Mouse (Mus musculus) stomach, embryonic 16.5 days (tissue): ENCODE measurements around the gene H2-M10.1. TPM values are rescaled to one million over a fixed set of nuclear protein-coding genes. Genes with fewer than 3 reads are reported as not detected.
"Not testable (repeated sequence)": the region's sequence is repeated elsewhere in the genome, so short reads cannot be mapped to it uniquely, and the experiment has no call there.

Experiments used
- ATAC-seq: fragments of 200-750 bp; cut with Nextera tagmentation; 2 replicates; pipeline ENCODE4 v1.8.0; 2017; ENCODE audit warnings: moderate number of reproducible peaks, moderate TSS enrichment; ENCODE audit not compliant: insufficient read depth, low FRiP score
- H3K27ac ChIP-seq: fragments of 300-500 bp; sonication (generic); 2 replicates; pipeline ENCODE4 v1.5.1; 2014; ENCODE audit warnings: low read length
- H3K27me3 ChIP-seq: fragments of 300-500 bp; sonication (generic); 2 replicates; pipeline ENCODE4 v1.6.1; 2014; ENCODE audit warnings: low read length, control low read depth, mixed read lengths; ENCODE audit not compliant: control insufficient read depth, insufficient read depth
- H3K36me3 ChIP-seq: fragments of 300-500 bp; sonication (generic); 2 replicates; pipeline ENCODE4 v1.6.1; 2014; ENCODE audit warnings: low read length; ENCODE audit not compliant: control insufficient read depth, insufficient read depth
- H3K4me1 ChIP-seq: fragments of 300-500 bp; sonication (generic); 2 replicates; pipeline ENCODE4 v1.6.1; 2014; ENCODE audit warnings: low read length, control low read depth, mixed read lengths; ENCODE audit not compliant: control insufficient read depth, insufficient read depth
- H3K4me2 ChIP-seq: fragments of 300-500 bp; sonication (generic); 2 replicates; pipeline ENCODE4 v1.6.1; 2014; ENCODE audit warnings: low read depth, low read length, mixed read lengths
- H3K4me3 ChIP-seq: fragments of 300-500 bp; sonication (generic); replicated peaks from 2 replicates; pipeline ENCODE4 v1.5.1; 2014; ENCODE audit warnings: mild to moderate bottlenecking, low read length
- H3K9ac ChIP-seq: fragments of 300-500 bp; sonication (generic); 2 replicates; pipeline ENCODE4 v1.6.1; 2014; ENCODE audit warnings: low read length
- H3K9me3 ChIP-seq: fragments of 300-500 bp; sonication (generic); replicated peaks from 2 replicates; pipeline ENCODE4 v1.6.1; 2016; ENCODE audit warnings: low read length, control low read depth; ENCODE audit not compliant: control insufficient read depth
- WGBS: fragments of 180-500 bp; shearing (Covaris S2); extraction: QIAGEN DNeasy Blood & Tissue Kit; methylation state at CpG from one replicate; pipeline ENCODE4 v1.1.7; 2014; 5-methylcytosine and 5-hydroxymethylcytosine counted together
- polyA plus RNA-seq: library from polyadenylated mRNA; unstranded; fragments of >200 nt; fragmentation: Nextera tagmentation; extraction: Ambion mirVana; gene quantifications from 2 replicates; pipeline ENCODE4 v1.2.1, GENCODE M21; 2015

H2-M10.1 gene
- polyA plus RNA-seq, 1 experiment from 2014 or later: not detected

DNA sequence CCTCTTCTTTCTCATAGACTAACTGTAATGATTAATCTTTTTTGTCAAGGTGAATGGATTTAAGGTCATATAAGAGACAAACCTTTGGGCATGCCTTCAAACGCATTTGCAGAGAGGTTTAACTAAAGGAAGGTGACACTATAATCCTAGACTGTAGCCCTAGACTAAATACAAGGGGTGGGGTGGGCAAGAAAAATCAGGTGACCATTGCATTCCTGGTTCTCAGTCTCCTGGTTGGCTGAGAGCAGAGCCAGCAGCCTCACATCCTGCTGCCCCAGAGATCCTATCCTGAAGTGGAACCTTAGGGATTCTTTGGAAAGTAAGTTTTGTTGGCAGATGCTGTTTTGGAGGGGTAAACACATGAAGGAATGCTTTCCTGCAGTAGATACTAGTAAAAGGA, 16.7 kb downstream of the H2-M10.1 start:
- Histone ChIP-seq H3K4me1 (no peaks in the 10 kb centered on the region; the same call in 1 of the 2 replicates), H3K27ac (no peak overlapping the region), H3K9ac (no peak overlapping the region), H3K4me2 (no peak overlapping the region), H3K36me3 (no peaks in the 10 kb centered on the region), H3K27me3 (no peaks in the 10 kb centered on the region), H3K4me3 (no peak overlapping the region), H3K9me3 (no peaks in the 10 kb centered on the region)
- 11% methylated on average over 1 of the region's 1 CpGs for WGBS
- no peak for ATAC-seq

DNA sequence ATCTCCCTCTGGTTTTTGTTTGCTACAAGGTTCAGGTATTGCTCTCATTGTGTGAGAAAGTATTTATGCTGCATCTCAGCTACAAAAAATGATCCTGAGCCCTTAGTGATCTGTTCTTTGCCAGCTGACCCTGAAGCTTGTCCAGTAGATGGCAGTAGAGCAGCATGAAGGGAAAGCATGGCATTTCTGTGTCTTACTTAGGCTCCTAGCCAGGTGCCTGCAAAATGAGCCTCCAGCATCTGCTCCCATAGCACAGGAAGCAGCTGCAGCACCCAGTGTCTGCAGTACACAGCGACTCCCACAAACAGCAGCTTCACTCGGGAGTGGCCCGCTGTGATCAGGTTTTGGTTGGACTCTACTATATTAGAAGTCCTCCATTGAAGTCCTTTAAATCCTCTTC, 17.1 kb downstream of the H2-M10.1 start:
- ATAC-seq: not testable (repeated sequence)

GRCm38 (mm10) chr17:36286390-36286789, 39.6 kb downstream of the H2-M10.1 start, which contains the start of gene H2-M10.2:
Gene H2-M10.2 (minus strand): TSS chr17:36286490.
- Histone ChIP-seq H3K36me3 (no peaks in the 10 kb centered on the region), H3K27ac (no peak within 1 kb of the TSS), H3K4me2 (no peak within 1 kb of the TSS), H3K4me3 (no peak within 1 kb of the TSS), H3K27me3 (no peaks in the 10 kb centered on the region), H3K4me1 (no peaks in the 10 kb centered on the region), H3K9me3 (no peaks in the 10 kb centered on the region), H3K9ac (no peak within 1 kb of the TSS)
- no peak for ATAC-seq
- WGBS: 89% methylated on average over 2 of the region's 2 CpGs

More for the DNA sequence above, 17.1 kb downstream of the H2-M10.1 start:
- 0% methylated on average over 3 of the region's 3 CpGs for WGBS
- H3K4me2 ChIP-seq, H3K36me3 ChIP-seq, H3K27me3 ChIP-seq, H3K4me3 ChIP-seq, H3K9ac ChIP-seq, H3K27ac ChIP-seq, H3K4me1 ChIP-seq, H3K9me3 ChIP-seq: not testable (repeated sequence)

DNA sequence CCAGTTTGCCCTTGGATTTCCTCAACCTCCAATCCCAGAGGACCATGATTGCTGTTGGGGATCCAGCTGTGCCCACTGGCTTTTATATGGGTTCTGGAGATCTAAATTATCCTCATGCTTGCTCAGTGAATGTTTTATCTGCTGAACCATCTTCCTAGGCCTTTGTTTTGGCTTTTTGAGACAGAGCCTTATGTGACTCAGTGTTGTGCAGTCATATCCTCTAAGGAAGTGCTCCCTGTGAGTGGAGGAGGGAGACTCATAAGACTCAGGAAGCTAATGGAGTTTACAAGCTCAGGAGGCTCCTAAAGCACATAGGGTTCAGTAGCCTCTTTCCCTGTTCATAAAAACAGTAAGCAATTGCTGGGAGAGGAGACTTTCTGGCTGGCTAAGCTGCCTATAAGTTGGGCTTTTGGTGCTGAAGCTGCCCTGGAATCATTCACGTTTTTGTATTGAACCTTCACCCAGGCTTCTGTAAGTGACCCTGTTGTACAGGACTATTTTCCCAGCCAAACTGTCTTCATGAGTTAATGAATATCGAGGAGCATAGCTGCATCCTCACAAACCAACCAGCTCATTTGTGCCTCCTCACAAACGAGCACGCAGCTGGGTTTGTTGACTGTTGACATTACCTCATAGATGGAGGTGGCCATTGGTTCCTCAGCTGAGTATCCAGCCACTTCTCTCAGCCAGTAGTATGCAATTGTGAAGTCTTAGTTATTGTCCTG, 44.3 kb downstream of the H2-M10.1 start:
- H3K9me3 ChIP-seq: no peaks in the 10 kb centered on the region
- H3K36me3 ChIP-seq: 0 out of 2 replicates have a peak, but pooled peaks cover 6% of the 10 kb centered on the region
- no peak overlapping the region for H3K27ac ChIP-seq
- H3K27me3 ChIP-seq: no peaks in the 10 kb centered on the region
- no peak overlapping the region for H3K4me3 ChIP-seq
- H3K4me2 ChIP-seq: no peak overlapping the region
- WGBS: 88% methylated on average over 4 of the region's 4 CpGs
- no peaks in the 10 kb centered on the region for H3K4me1 ChIP-seq
- no peak overlapping the region for H3K9ac ChIP-seq
- no peak for ATAC-seq

GRCm38 (mm10) chr17:36274776-36275175, 51.2 kb downstream of the H2-M10.1 start:
- H3K9ac ChIP-seq: no peak overlapping the region
- H3K27ac ChIP-seq: no peak overlapping the region
- no peaks in the 10 kb centered on the region for H3K27me3 ChIP-seq
- H3K9me3 ChIP-seq: no peaks in the 10 kb centered on the region
- ATAC-seq: no peak
- peaks cover 22% of the 10 kb centered on the region for H3K4me1 ChIP-seq
- H3K36me3 ChIP-seq: peaks cover 4% of the 10 kb centered on the region; the same call in 1 of the 2 replicates
- no peak overlapping the region for H3K4me3 ChIP-seq
- WGBS: 86% methylated on average over 4 of the region's 4 CpGs
- H3K4me2 ChIP-seq: no peak overlapping the region

DNA sequence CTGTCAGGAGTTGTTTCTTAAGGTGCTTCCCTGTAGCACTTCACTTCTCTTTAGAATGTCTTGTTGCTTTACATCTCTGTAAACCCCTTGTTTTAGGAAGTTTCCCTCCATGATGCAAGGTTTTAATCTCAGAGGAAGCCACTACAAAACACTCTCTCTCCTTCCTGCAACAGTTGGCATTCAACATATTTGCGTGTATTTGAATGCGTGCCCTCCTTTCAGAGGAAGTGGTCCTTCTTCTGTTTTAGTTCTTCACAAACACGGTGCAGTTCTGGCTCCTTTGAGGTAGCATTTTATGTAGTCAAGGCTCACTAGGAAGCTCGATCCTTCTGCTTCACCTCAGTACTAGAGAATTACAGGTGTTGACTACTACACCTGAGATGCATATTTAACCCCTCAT, 52.2 kb downstream of the H2-M10.1 start:
- no peak overlapping the region for H3K4me3 ChIP-seq
- peaks cover 22% of the 10 kb centered on the region for H3K4me1 ChIP-seq
- H3K9me3 ChIP-seq: no peaks in the 10 kb centered on the region
- WGBS: 86% methylated on average over 4 of the region's 4 CpGs
- peaks cover 4% of the 10 kb centered on the region; the same call in 1 of the 2 replicates for H3K36me3 ChIP-seq
- H3K27ac ChIP-seq: no peak overlapping the region
- no peaks in the 10 kb centered on the region for H3K27me3 ChIP-seq
- H3K4me2 ChIP-seq: no peak overlapping the region
- no peak for ATAC-seq
- H3K9ac ChIP-seq: no peak overlapping the region

Other genes with a start within 250 kb of the H2-M10.1 start
- not detected in 2 replicates for gene Gm19684, start 204.5 kb downstream of the H2-M10.1 start, polyA plus RNA-seq
- 0.34 TPM in 1 of 2 replicates, not detected in the other for gene Gm7030, start 196.7 kb downstream of the H2-M10.1 start, polyA plus RNA-seq
- gene Gm8909, start 157.6 kb downstream of the H2-M10.1 start, polyA plus RNA-seq: 0.42 and 0.45 TPM in 2 replicates
- gene H2-T3, start 135.9 kb downstream of the H2-M10.1 start, polyA plus RNA-seq: 3.4 and 4.0 TPM in 2 replicates
- 112 and 116 TPM in 2 replicates for gene Rpp21, start 68.1 kb downstream of the H2-M10.1 start, polyA plus RNA-seq
- 12.8 and 16.2 TPM in 2 replicates for gene Trim39, start 53.9 kb downstream of the H2-M10.1 start, polyA plus RNA-seq
- not detected in 2 replicates for gene H2-M10.2, start 39.7 kb downstream of the H2-M10.1 start, polyA plus RNA-seq
- not detected in 2 replicates for gene H2-M10.3, start 42.3 kb upstream of the H2-M10.1 start, polyA plus RNA-seq
- gene H2-M10.4, start 136.2 kb upstream of the H2-M10.1 start, polyA plus RNA-seq: not detected in 2 replicates
- not detected in 2 replicates for gene H2-M11, start 220.9 kb upstream of the H2-M10.1 start, polyA plus RNA-seq